17 mouse cellular contexts compared by ENCODE assay signal in genomic region chr5:28159072-28159458, GRCm38 (mm10). TPM values are rescaled to one million over a fixed set of nuclear protein-coding genes. Genes with fewer than 3 reads are reported as not detected.
A peak's percentile ranks its signal among the peaks of the same experiment; 100 is the strongest.
DNase-seq lines count a peak whose midpoint lies in the region; ATAC-seq and TF ChIP-seq lines count a peak whose summit lies in the region.
"Had no signal": no experiment of that assay in that cellular context is flagged by ENCODE, and none has a peak within 500 bp of the region (broad histone marks: within the 10 kb centered on the region; RNA-seq: fewer than 3 reads in every experiment).

No protein-coding gene starts in this region.

- no peak overlapping the region for H3K27ac ChIP-seq in kidney, adult 2 months (ENCODE audit: insufficient read depth, low read depth, low read length)
- no peak overlapping the region for H3K27ac ChIP-seq in limb, embryonic 14.5 days (replicated peaks; ENCODE audit: low read depth, low read length)
- H3K27ac ChIP-seq in neural tube, embryonic 13.5 days (replicated peaks), result no peak overlapping the region
- H3K27ac ChIP-seq: limb, embryonic 13.5 days; macrophage had no signal

- no peaks in the 10 kb centered on the region for H3K36me3 ChIP-seq in kidney, adult 2 months (ENCODE audit: control insufficient read depth, insufficient read depth, low read length)
- no peaks in the 10 kb centered on the region for H3K36me3 ChIP-seq in limb, embryonic 14.5 days (ENCODE audit: control insufficient read depth, insufficient read depth, low read length)
- no peaks in the 10 kb centered on the region for H3K36me3 ChIP-seq in neural tube, embryonic 13.5 days
- H3K36me3 ChIP-seq: limb, embryonic 13.5 days had no signal

- TF ChIP-seq POLR2A in kidney, adult 2 months (IDR thresholded peaks at IDR 0.05; ENCODE audit: low read depth, low read length), result no peak
- no peak for TF ChIP-seq POLR2A in limb, embryonic 14.5 days (IDR thresholded peaks at IDR 0.05; ENCODE audit: borderline replicate concordance, extremely low read depth, insufficient read depth, insufficient read length)

- H3K9ac ChIP-seq in limb, embryonic 14.5 days (ENCODE audit: low read depth, low read length, severe bottlenecking), result no peak overlapping the region
- no peak overlapping the region for H3K9ac ChIP-seq in neural tube, embryonic 13.5 days
- H3K9ac ChIP-seq: limb, embryonic 13.5 days; liver, postnatal 0 days had no signal

- H3K4me3 ChIP-seq in kidney, adult 2 months (ENCODE audit: insufficient read depth, low read depth, low read length), result no peak overlapping the region
- 0 out of 2 replicates have a peak overlapping the region, but pooled peaks have one; percentile 13 for H3K4me3 ChIP-seq in limb, embryonic 14.5 days (replicated peaks; ENCODE audit: low read length)
- no peak overlapping the region for H3K4me3 ChIP-seq in neural tube, embryonic 13.5 days

- no peaks in the 10 kb centered on the region for H3K4me1 ChIP-seq in kidney, adult 2 months (ENCODE audit: control insufficient read depth, insufficient read depth, low read length)
- H3K4me1 ChIP-seq in limb, embryonic 14.5 days (ENCODE audit: control insufficient read depth, insufficient read depth, low read length), result no peaks in the 10 kb centered on the region; the same call in 1 of the 2 replicates
- H3K4me1 ChIP-seq in neural tube, embryonic 13.5 days (replicated peaks), result peaks cover 8% of the 10 kb centered on the region

- no peak for TF ChIP-seq CTCF in kidney, adult 2 months (conservative IDR thresholded peaks at IDR 0.05; ENCODE audit: insufficient read depth, insufficient read length, low read depth, low read length)

- H3K9me3 ChIP-seq in limb, embryonic 14.5 days (ENCODE audit: control insufficient read depth, low read length), result no peaks in the 10 kb centered on the region
- no peaks in the 10 kb centered on the region for H3K9me3 ChIP-seq in neural tube, embryonic 13.5 days
- H3K9me3 ChIP-seq: limb, embryonic 13.5 days had no signal

- DNase-seq in kidney, adult 2 months, result peak; percentile 23
- no peak for DNase-seq in kidney, postnatal 36 days
- peak; percentile 28 for DNase-seq in embryo, embryonic 9.5 days (ENCODE audit: extremely low spot score)
- DNase-seq in limb, embryonic 14.5 days (ENCODE audit: low spot score), result no peak
- no peak for DNase-seq in frontal cortex, postnatal 36 days (ENCODE audit: low spot score in 2 of 2)
- DNase-seq in kidney, adult 9 months, result no peak
- DNase-seq: B cell, adult 2 months; cerebellum, adult 2 months; kidney, postnatal 25 days; liver, postnatal 0 days; thymus, postnatal 4 days had no signal

- no peak overlapping the region for H3K4me2 ChIP-seq in limb, embryonic 14.5 days (replicated peaks; ENCODE audit: low read depth, low read length, severe bottlenecking)
- no peak overlapping the region for H3K4me2 ChIP-seq in neural tube, embryonic 13.5 days

- WGBS in kidney, adult 2 months, result 5% methylated on average over 15 of the region's 15 CpGs
- WGBS in limb, embryonic 14.5 days, result 1% methylated on average over 15 of the region's 15 CpGs
- WGBS in neural tube, embryonic 13.5 days, result under 1% methylated on average over 15 of the region's 15 CpGs

- ATAC-seq in limb, embryonic 14.5 days (ENCODE audit: low FRiP score, low read depth), result no peak
- ATAC-seq in neural tube, embryonic 13.5 days (ENCODE audit: low read depth), result 0 out of 2 replicates have a peak, but pooled peaks have one; percentile 4
- ATAC-seq: activated CD4-positive, CD25-positive, alpha-beta regulatory T cell, adult 4 months; inflammation-experienced regulatory T-cells, adult 6 months; liver, postnatal 0 days had no signal

- H3K27me3 ChIP-seq in kidney, adult 2 months (replicated peaks; ENCODE audit: control insufficient read depth, insufficient read depth, low read length), result peaks cover 8% of the 10 kb centered on the region
- H3K27me3 ChIP-seq in limb, embryonic 14.5 days (ENCODE audit: control insufficient read depth, insufficient read depth, low read length), result peaks cover 85% of the 10 kb centered on the region
- H3K27me3 ChIP-seq in neural tube, embryonic 13.5 days, result peaks cover 97% of the 10 kb centered on the region

RNA-seq across cellular contexts. Expression of gene En2, which starts 6.4 kb away (rescaled TPM):
- 0.09 and 0.15 TPM in 2 replicates for polyA plus RNA-seq in kidney, adult 2 months (2012; rRNA removed)
- polyA plus RNA-seq in limb, embryonic 14.5 days (2012; rRNA removed), result 0.03 and 0.06 TPM in 2 replicates
- not detected in 2 replicates for polyA plus RNA-seq in limb, embryonic 14.5 days (2014; fragmentation: Nextera tagmentation; extraction: Ambion mirVana)
- not detected in 2 replicates for polyA plus RNA-seq in neural tube, embryonic 13.5 days (2015; fragmentation: Nextera tagmentation; extraction: Ambion mirVana)
- polyA plus RNA-seq: activated CD4-positive, CD25-positive, alpha-beta regulatory T cell, adult 4 months; heart, embryonic 16.5 days; inflammation-experienced regulatory T-cells, adult 6 months; limb, embryonic 13.5 days; liver, postnatal 0 days; macrophage had no signal

Comparison
In these comparisons a context has a peak if more than half of its experiments do, and no peak if none do; other contexts are left out.
1. DNase-seq: peak in kidney, adult 2 months (single experiment) and embryo, embryonic 9.5 days (single experiment); none in kidney, postnatal 36 days (0 of 2), limb, embryonic 14.5 days (single experiment), frontal cortex, postnatal 36 days (0 of 2) and kidney, adult 9 months (single experiment).